Mouse (Mus musculus): ENCODE data around the gene Tax1bp3.

The Tax1bp3 gene

GRCm38 (mm10) chr11:73225856-73226255 is 49.0 kb downstream of the Tax1bp3 start:
- in situ Hi-C loops (cut with MboI, MseI): loop anchor here (25.0 kb wide), 1 partner anchor 1489 kb away; the partner anchor contains the start of gene Wscd1

GRCm38 (mm10) chr11:73228881-73229280 is 52.0 kb downstream of the Tax1bp3 start:
- in situ Hi-C loops (cut with MboI, MseI): loop anchor here (25.0 kb wide), 1 partner anchor 1492 kb away; the partner anchor contains the start of gene Wscd1

- in situ Hi-C loops (cut with MboI, MseI): loop anchor here (25.0 kb wide), 1 partner anchor 1493 kb away; the partner anchor contains the start of gene Wscd1
Measured at GRCm38 (mm10) chr11:73230081-73230480, 53.2 kb downstream of the Tax1bp3 start.

DNA sequence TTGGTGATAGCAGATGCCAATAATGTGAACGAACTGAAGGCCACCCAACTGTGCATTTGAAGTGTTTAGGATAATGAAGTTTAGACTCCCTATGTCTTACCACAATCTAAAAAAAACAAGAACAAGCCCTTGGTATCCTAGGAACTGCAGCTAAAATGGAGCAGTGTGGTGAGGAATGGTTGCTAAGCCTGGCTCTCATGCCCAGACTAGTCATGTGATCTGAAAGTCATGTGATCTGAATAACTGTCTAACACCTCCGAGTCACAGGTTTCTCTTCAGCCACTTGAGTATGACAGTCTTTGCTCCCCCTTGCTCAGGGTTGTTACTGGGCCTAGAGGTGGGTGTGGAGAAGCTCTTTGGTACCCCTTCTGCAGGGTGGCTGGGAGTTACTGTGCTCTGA is 55.6 kb downstream of the Tax1bp3 start:
- in situ Hi-C loops (cut with MboI, MseI): loop anchor here (25.0 kb wide), 1 partner anchor 1495 kb away; the partner anchor contains the start of gene Wscd1
